Mouse (Mus musculus) midbrain, postnatal 0 days (tissue): Measurements from ENCODE around the gene Arhgef3. TPM values are rescaled to one million over a fixed set of nuclear protein-coding genes. Genes with fewer than 3 reads are reported as not detected.

Experiments
- ATAC-seq: fragments of 200-750 bp; cut with Nextera tagmentation; 2 replicates; pipeline ENCODE4 v1.8.0; 2017; ENCODE audit warnings: moderate number of reproducible peaks, mild to moderate bottlenecking, moderate TSS enrichment, moderate library complexity; ENCODE audit not compliant: low FRiP score
- DNase-seq: peaks from one replicate; pipeline ENCODE4 v3.0.0-alpha.2; 2015; ENCODE audit warnings: low spot score
- H3K27ac ChIP-seq: fragments of 300-500 bp; sonication (generic); 2 replicates; pipeline ENCODE4 v1.5.1; 2014; ENCODE audit warnings: low read depth, mild to moderate bottlenecking, low read length, mixed read lengths
- H3K27me3 ChIP-seq: fragments of 300-500 bp; sonication (generic); 2 replicates; pipeline ENCODE4 v1.6.1; 2014; ENCODE audit warnings: low read length, control low read depth, mixed read lengths; ENCODE audit not compliant: insufficient read depth
- H3K36me3 ChIP-seq: fragments of 300-500 bp; sonication (generic); 2 replicates; pipeline ENCODE4 v1.6.1; 2014; ENCODE audit warnings: low read length, control low read depth, mixed read lengths; ENCODE audit not compliant: insufficient read depth
- H3K4me1 ChIP-seq: fragments of 300-500 bp; sonication (generic); 2 replicates; pipeline ENCODE4 v1.6.1; 2014; ENCODE audit warnings: mild to moderate bottlenecking, control low read depth, antibody characterized with exemption, low read length, mixed read lengths; ENCODE audit not compliant: insufficient read depth
- H3K4me2 ChIP-seq: fragments of 300-500 bp; sonication (generic); 2 replicates; pipeline ENCODE4 v1.6.1; 2014; ENCODE audit warnings: low read depth, mild to moderate bottlenecking, low read length, mixed read lengths; ENCODE audit not compliant: poor library complexity, severe bottlenecking
- H3K4me3 ChIP-seq: fragments of 300-500 bp; sonication (generic); 2 replicates; pipeline ENCODE4 v1.5.1; 2014; ENCODE audit warnings: low read depth, mild to moderate bottlenecking, low read length, moderate library complexity
- H3K9ac ChIP-seq: fragments of 300-500 bp; sonication (generic); replicated peaks from 2 replicates; pipeline ENCODE4 v1.6.1; 2014; ENCODE audit warnings: mild to moderate bottlenecking, low read length, moderate library complexity, mixed read lengths; ENCODE audit not compliant: poor library complexity, severe bottlenecking
- H3K9me3 ChIP-seq: fragments of 300-500 bp; sonication (generic); 2 replicates; pipeline ENCODE4 v1.6.1; 2016; ENCODE audit warnings: low read length, control low read depth
- CTCF ChIP-seq: IDR thresholded peaks from 2 replicates; pipeline ENCODE4 v1.5.1; 2016; ENCODE audit warnings: antibody characterized with exemption, mild to moderate bottlenecking
- WGBS: fragments of 180-500 bp; shearing (Covaris S2); extraction: QIAGEN DNeasy Blood & Tissue Kit; methylation state at CpG from one replicate; pipeline ENCODE4 v1.1.7; 2014; 5-methylcytosine and 5-hydroxymethylcytosine counted together
- polyA plus RNA-seq: library from polyadenylated mRNA; unstranded; fragments of >200 nt; fragmentation: Nextera tagmentation; extraction: Ambion mirVana; gene quantifications from 2 replicates; pipeline ENCODE4 v1.2.1, GENCODE M21; 2015
- total RNA-seq: library from RNA; depleted of rRNA; stranded (reverse); fragments of >200 nt; gene quantifications from 2 replicates; pipeline ENCODE4 v1.2.3, GENCODE M21; 2014

Arhgef3 gene
- total and polyA plus RNA-seq, 2 experiments from 2014 or later, result 13.3 to 17.0 TPM

GRCm38 (mm10) chr14:27192450-27192849 lies 77.8 kb downstream of the Arhgef3 start:
- Histone ChIP-seq H3K4me2 (no peak overlapping the region), H3K36me3 (no peaks in the 10 kb centered on the region), H3K9ac (no peak overlapping the region), H3K4me1 (no peaks in the 10 kb centered on the region), H3K27me3 (no peaks in the 10 kb centered on the region), H3K9me3 (no peaks in the 10 kb centered on the region), H3K27ac (no peak overlapping the region), H3K4me3 (no peak overlapping the region)
- ATAC-seq, result no peak
- WGBS, result 48% methylated on average over 3 of the region's 3 CpGs
- peak; percentile 45 for TF ChIP-seq CTCF
- no peak for DNase-seq

GRCm38 (mm10) chr14:27196980-27197379 lies 82.3 kb downstream of the Arhgef3 start:
- Histone ChIP-seq H3K4me1 (no peaks in the 10 kb centered on the region), H3K4me2 (no peak overlapping the region), H3K27ac (no peak overlapping the region), H3K4me3 (no peak overlapping the region), H3K36me3 (no peaks in the 10 kb centered on the region), H3K27me3 (no peaks in the 10 kb centered on the region), H3K9ac (no peak overlapping the region), H3K9me3 (no peaks in the 10 kb centered on the region)
- TF ChIP-seq CTCF, result no peak
- ATAC-seq (no peak), DNase-seq (no peak)
- WGBS, result 95% methylated on average over 8 of the region's 8 CpGs

GRCm38 (mm10) chr14:27198490-27199089 lies 83.9 kb downstream of the Arhgef3 start:
- Histone ChIP-seq H3K4me1 (no peaks in the 10 kb centered on the region), H3K4me3 (no peak overlapping the region), H3K36me3 (no peaks in the 10 kb centered on the region), H3K4me2 (no peak overlapping the region), H3K27ac (no peak overlapping the region), H3K9ac (no peak overlapping the region), H3K27me3 (no peaks in the 10 kb centered on the region), H3K9me3 (no peaks in the 10 kb centered on the region)
- DNase-seq (no peak), ATAC-seq (no peak)
- no peak for TF ChIP-seq CTCF
- 94% methylated on average over 5 of the region's 5 CpGs for WGBS

- H3K4me1 ChIP-seq, result no peaks in the 10 kb centered on the region
- 80% methylated on average over 3 of the region's 3 CpGs for WGBS
- DNase-seq, result no peak
- no peak overlapping the region for H3K27ac ChIP-seq
- no peaks in the 10 kb centered on the region for H3K27me3 ChIP-seq
- no peak for ATAC-seq
- no peaks in the 10 kb centered on the region for H3K9me3 ChIP-seq
- TF ChIP-seq CTCF, result no peak
- H3K4me2 ChIP-seq, result no peak overlapping the region
- no peak overlapping the region for H3K4me3 ChIP-seq
- no peak overlapping the region for H3K9ac ChIP-seq
- no peaks in the 10 kb centered on the region for H3K36me3 ChIP-seq
These were observed 84.4 kb downstream of the Arhgef3 start for GRCm38 (mm10) chr14:27199119-27199518.

- WGBS, result 94% methylated on average over 11 of the region's 11 CpGs
- TF ChIP-seq CTCF, result no peak
- H3K9me3 ChIP-seq, result no peaks in the 10 kb centered on the region
- no peak overlapping the region for H3K9ac ChIP-seq
- DNase-seq (no peak), ATAC-seq (no peak)
- no peak overlapping the region for H3K27ac ChIP-seq
- no peak overlapping the region for H3K4me3 ChIP-seq
- no peaks in the 10 kb centered on the region for H3K36me3 ChIP-seq
- H3K4me2 ChIP-seq, result no peak overlapping the region
- no peaks in the 10 kb centered on the region for H3K4me1 ChIP-seq
- H3K27me3 ChIP-seq, result no peaks in the 10 kb centered on the region
These were observed 85.2 kb downstream of the Arhgef3 start for GRCm38 (mm10) chr14:27199870-27200269.

- H3K4me3 ChIP-seq, result no peak overlapping the region
- H3K27me3 ChIP-seq, result no peaks in the 10 kb centered on the region
- H3K36me3 ChIP-seq, result no peaks in the 10 kb centered on the region
- TF ChIP-seq CTCF, result no peak
- DNase-seq (peak; percentile 55), ATAC-seq (no peak)
- H3K4me1 ChIP-seq, result no peaks in the 10 kb centered on the region
- no peak overlapping the region for H3K4me2 ChIP-seq
- whole genome bisulfite sequencing, result 70% methylated on average over 12 of the region's 12 CpGs
- H3K27ac ChIP-seq, result no peak overlapping the region
- no peak overlapping the region for H3K9ac ChIP-seq
- H3K9me3 ChIP-seq, result no peaks in the 10 kb centered on the region
These were observed 86.3 kb downstream of the Arhgef3 start for GRCm38 (mm10) chr14:27200743-27201576.
